Mouse (Mus musculus): ENCODE data around the gene Gm20498. TPM values are rescaled to one million over a fixed set of nuclear protein-coding genes. Genes with fewer than 3 reads are reported as not detected.
"Not testable (repeated sequence)": the region's sequence is repeated elsewhere in the genome, so short reads cannot be mapped to it uniquely, and the experiment has no call there.

Gm20498 gene
- polyA plus RNA-seq, 1 experiment = 20.0 TPM

- no peaks in the 10 kb centered on the region for H3K4me1 ChIP-seq (ENCODE audit: control insufficient read depth, insufficient read depth, insufficient read length, low read length)
- H3K27me3 ChIP-seq (ENCODE audit: control insufficient read depth, insufficient read depth, low read length) = no peaks in the 10 kb centered on the region
- WGBS = 97% methylated on average over 1 of the region's 1 CpGs
- TF ChIP-seq POLR2A (IDR thresholded peaks at IDR 0.05; ENCODE audit: low read depth, low read length) = no peak
- TF ChIP-seq CTCF (IDR thresholded peaks at IDR 0.05; ENCODE audit: extremely low read depth, insufficient read length, insufficient replicate concordance, low read depth, low read length) = no peak
- H3K27ac ChIP-seq (ENCODE audit: insufficient read depth, low read depth, low read length) = no peak within 1 kb of the TSS
- H3K4me3 ChIP-seq (ENCODE audit: low read depth, low read length) = no peak within 1 kb of the TSS
- no peaks in the 10 kb centered on the region for H3K36me3 ChIP-seq (ENCODE audit: control insufficient read depth, insufficient read depth, low read length)
These were observed 110.9 kb downstream of the Gm20498 start, which contains the start of gene Adam4 for GRCm38 (mm10) chr12:81421846-81422245. Gene Adam4, minus strand, starts transcription at chr12:81421946.

GRCm38 (mm10) chr12:81413211-81413610 lies 119.5 kb downstream of the Gm20498 start:
- Histone ChIP-seq H3K4me1 (ENCODE audit: control insufficient read depth, insufficient read depth, insufficient read length, low read length) (no peaks in the 10 kb centered on the region), H3K4me3 (ENCODE audit: low read depth, low read length) (no peak overlapping the region), H3K27me3 (ENCODE audit: control insufficient read depth, insufficient read depth, low read length) (no peaks in the 10 kb centered on the region), H3K36me3 (ENCODE audit: control insufficient read depth, insufficient read depth, low read length) (no peaks in the 10 kb centered on the region), H3K27ac (ENCODE audit: insufficient read depth, low read depth, low read length) (no peak overlapping the region)
- 70% methylated on average over 3 of the region's 3 CpGs for WGBS
- no peak for TF ChIP-seq POLR2A (IDR thresholded peaks at IDR 0.05; ENCODE audit: low read depth, low read length)
- TF ChIP-seq CTCF (IDR thresholded peaks at IDR 0.05; ENCODE audit: extremely low read depth, insufficient read length, insufficient replicate concordance, low read depth, low read length) = no peak

- H3K4me1 ChIP-seq (ENCODE audit: control insufficient read depth, insufficient read depth, insufficient read length, low read length) = no peaks in the 10 kb centered on the region
- 58% methylated on average over 3 of the region's 3 CpGs for WGBS
- no peak overlapping the region for H3K4me3 ChIP-seq (ENCODE audit: low read depth, low read length)
- no peak overlapping the region for H3K27ac ChIP-seq (ENCODE audit: insufficient read depth, low read depth, low read length)
- H3K27me3 ChIP-seq (ENCODE audit: control insufficient read depth, insufficient read depth, low read length) = no peaks in the 10 kb centered on the region
- H3K36me3 ChIP-seq (ENCODE audit: control insufficient read depth, insufficient read depth, low read length) = no peaks in the 10 kb centered on the region
- no peak for TF ChIP-seq POLR2A (IDR thresholded peaks at IDR 0.05; ENCODE audit: low read depth, low read length)
- no peak for TF ChIP-seq CTCF (IDR thresholded peaks at IDR 0.05; ENCODE audit: extremely low read depth, insufficient read length, insufficient replicate concordance, low read depth, low read length)
These were observed 123.7 kb downstream of the Gm20498 start for GRCm38 (mm10) chr12:81408966-81409365.

- Histone ChIP-seq H3K4me3 (ENCODE audit: low read depth, low read length) (no peak overlapping the region), H3K27me3 (ENCODE audit: control insufficient read depth, insufficient read depth, low read length) (no peaks in the 10 kb centered on the region), H3K36me3 (ENCODE audit: control insufficient read depth, insufficient read depth, low read length) (no peaks in the 10 kb centered on the region), H3K4me1 (ENCODE audit: control insufficient read depth, insufficient read depth, insufficient read length, low read length) (peaks cover 3% of the 10 kb centered on the region; the same call in 1 of the 2 replicates), H3K27ac (ENCODE audit: insufficient read depth, low read depth, low read length) (peak overlapping the region; percentile 58)
- 8% methylated on average over 1 of the region's 1 CpGs for WGBS
- no peak for TF ChIP-seq CTCF (IDR thresholded peaks at IDR 0.05; ENCODE audit: extremely low read depth, insufficient read length, insufficient replicate concordance, low read depth, low read length)
- no peak for TF ChIP-seq POLR2A (IDR thresholded peaks at IDR 0.05; ENCODE audit: low read depth, low read length)
These were observed 130.5 kb downstream of the Gm20498 start for GRCm38 (mm10) chr12:81402187-81402586.

GRCm38 (mm10) chr12:81379364-81379763 lies 153.3 kb downstream of the Gm20498 start, which contains the start of gene Gm4787:
Gene Gm4787, minus strand, starts transcription at chr12:81379464.
- not testable (repeated sequence) for H3K36me3 ChIP-seq (ENCODE audit: control insufficient read depth, insufficient read depth, low read length); H3K27me3 ChIP-seq (ENCODE audit: control insufficient read depth, insufficient read depth, low read length); H3K4me1 ChIP-seq (ENCODE audit: control insufficient read depth, insufficient read depth, insufficient read length, low read length); H3K27ac ChIP-seq (ENCODE audit: insufficient read depth, low read depth, low read length); H3K4me3 ChIP-seq (ENCODE audit: low read depth, low read length)
- 91% methylated on average over 1 of the region's 1 CpGs for WGBS

- Histone ChIP-seq H3K4me3 (ENCODE audit: low read depth, low read length) (no peak overlapping the region), H3K27me3 (ENCODE audit: control insufficient read depth, insufficient read depth, low read length) (peaks cover 32% of the 10 kb centered on the region), H3K36me3 (ENCODE audit: control insufficient read depth, insufficient read depth, low read length) (no peaks in the 10 kb centered on the region), H3K4me1 (ENCODE audit: control insufficient read depth, insufficient read depth, insufficient read length, low read length) (0 out of 2 replicates have a peak, but pooled peaks cover 4% of the 10 kb centered on the region), H3K27ac (ENCODE audit: insufficient read depth, low read depth, low read length) (no peak overlapping the region)
- 82% methylated on average over 5 of the region's 5 CpGs for WGBS
- TF ChIP-seq CTCF (IDR thresholded peaks at IDR 0.05; ENCODE audit: extremely low read depth, insufficient read length, insufficient replicate concordance, low read depth, low read length) (no peak), POLR2A (IDR thresholded peaks at IDR 0.05; ENCODE audit: low read depth, low read length) (no peak)
These were observed 198.9 kb downstream of the Gm20498 start for GRCm38 (mm10) chr12:81333841-81334240.

- Histone ChIP-seq H3K36me3 (ENCODE audit: control insufficient read depth, insufficient read depth, low read length) (no peaks in the 10 kb centered on the region), H3K27ac (ENCODE audit: insufficient read depth, low read depth, low read length) (no peak within 1 kb of the TSS), H3K4me1 (ENCODE audit: control insufficient read depth, insufficient read depth, insufficient read length, low read length) (0 out of 2 replicates have a peak, but pooled peaks cover 4% of the 10 kb centered on the region), H3K4me3 (ENCODE audit: low read depth, low read length) (peak within 1 kb of the TSS; percentile 56), H3K27me3 (ENCODE audit: control insufficient read depth, insufficient read depth, low read length) (peaks cover 32% of the 10 kb centered on the region)
- no peak for TF ChIP-seq CTCF (IDR thresholded peaks at IDR 0.05; ENCODE audit: extremely low read depth, insufficient read length, insufficient replicate concordance, low read depth, low read length)
- WGBS = 2% methylated on average over 47 of the region's 47 CpGs
These were observed 199.8 kb downstream of the Gm20498 start, which contains the start of gene Slc8a3 for GRCm38 (mm10) chr12:81332875-81333421. Gene Slc8a3, minus strand, starts transcription at chr12:81333180.

All from small intestine, adult 2 months (tissue).